Mouse (Mus musculus) forebrain, embryonic 10.5 days (tissue): ENCODE data around the gene Asxl2. TPM values are rescaled to one million over a fixed set of nuclear protein-coding genes. Genes with fewer than 3 reads are reported as not detected.
"Not testable (repeated sequence)": the region's sequence is repeated elsewhere in the genome, so short reads cannot be mapped to it uniquely, and the experiment has no call there.

ENCODE experiments used
- DNase-seq: peaks from one replicate; pipeline ENCODE4 v3.0.0-alpha.2; 2017; ENCODE audit warnings: low spot score; ENCODE audit errors: extremely low spot score
- H3K27ac ChIP-seq: fragments of 300-500 bp; sonication (generic); 2 replicates; pipeline ENCODE4 v1.5.1; 2016; ENCODE audit warnings: mild to moderate bottlenecking
- H3K27me3 ChIP-seq: fragments of 300-500 bp; sonication (generic); 2 replicates; pipeline ENCODE4 v1.6.1; 2016; ENCODE audit warnings: mild to moderate bottlenecking; ENCODE audit not compliant: poor library complexity, severe bottlenecking
- H3K36me3 ChIP-seq: fragments of 300-500 bp; sonication (generic); replicated peaks from 2 replicates; pipeline ENCODE4 v1.6.1; 2016; ENCODE audit warnings: mild to moderate bottlenecking, moderate library complexity
- H3K4me1 ChIP-seq: fragments of 300-500 bp; sonication (generic); 2 replicates; pipeline ENCODE4 v1.6.1; 2016
- H3K4me3 ChIP-seq: fragments of 300-500 bp; sonication (generic); 2 replicates; pipeline ENCODE4 v1.5.1; 2016; ENCODE audit warnings: mild to moderate bottlenecking, moderate library complexity
- H3K9me3 ChIP-seq: fragments of 300-500 bp; sonication (generic); 2 replicates; pipeline ENCODE4 v1.6.1; 2016; ENCODE audit warnings: mild to moderate bottlenecking, moderate library complexity
- WGBS: fragments of 180-500 bp; shearing (Covaris S2); methylation state at CpG from one replicate; pipeline ENCODE4 v1.1.7; 2016; 5-methylcytosine and 5-hydroxymethylcytosine counted together
- polyA plus RNA-seq: library from polyadenylated mRNA; unstranded; fragments of >200 nt; fragmentation: Nextera tagmentation; extraction: Ambion mirVana; gene quantifications from 2 replicates; pipeline ENCODE4 v1.2.1, GENCODE M21; 2016

The Asxl2 gene
- polyA plus RNA-seq, 1 experiment from 2014 or later = 16.4 TPM

GRCm38 (mm10) chr12:3405662-3406061 is 21.0 kb upstream of the Asxl2 start:
- not testable (repeated sequence) for H3K27ac ChIP-seq, DNase-seq, H3K4me1 ChIP-seq, H3K9me3 ChIP-seq, H3K27me3 ChIP-seq, H3K4me3 ChIP-seq
- 95% methylated on average over 3 of the region's 3 CpGs for WGBS
- H3K36me3 ChIP-seq = peaks cover 64% of the 10 kb centered on the region

GRCm38 (mm10) chr12:3406585-3406984 is 20.1 kb upstream of the Asxl2 start:
- no peak for DNase-seq
- no peak overlapping the region for H3K4me3 ChIP-seq
- peaks cover 60% of the 10 kb centered on the region for H3K36me3 ChIP-seq
- H3K4me1 ChIP-seq = no peaks in the 10 kb centered on the region
- H3K9me3 ChIP-seq = no peaks in the 10 kb centered on the region
- H3K27me3 ChIP-seq = no peaks in the 10 kb centered on the region
- H3K27ac ChIP-seq = no peak overlapping the region
- WGBS = 94% methylated on average over 6 of the region's 6 CpGs

- peaks cover 13% of the 10 kb centered on the region; the same call in 1 of the 2 replicates for H3K9me3 ChIP-seq
- H3K27me3 ChIP-seq = no peaks in the 10 kb centered on the region
- peaks cover 65% of the 10 kb centered on the region for H3K36me3 ChIP-seq
- no peak overlapping the region for H3K27ac ChIP-seq
- WGBS = 92% methylated on average over 4 of the region's 4 CpGs
- no peaks in the 10 kb centered on the region for H3K4me1 ChIP-seq
- H3K4me3 ChIP-seq = no peak overlapping the region
- DNase-seq = no peak
These were observed 11.7 kb upstream of the Asxl2 start for GRCm38 (mm10) chr12:3414956-3415355.

DNA sequence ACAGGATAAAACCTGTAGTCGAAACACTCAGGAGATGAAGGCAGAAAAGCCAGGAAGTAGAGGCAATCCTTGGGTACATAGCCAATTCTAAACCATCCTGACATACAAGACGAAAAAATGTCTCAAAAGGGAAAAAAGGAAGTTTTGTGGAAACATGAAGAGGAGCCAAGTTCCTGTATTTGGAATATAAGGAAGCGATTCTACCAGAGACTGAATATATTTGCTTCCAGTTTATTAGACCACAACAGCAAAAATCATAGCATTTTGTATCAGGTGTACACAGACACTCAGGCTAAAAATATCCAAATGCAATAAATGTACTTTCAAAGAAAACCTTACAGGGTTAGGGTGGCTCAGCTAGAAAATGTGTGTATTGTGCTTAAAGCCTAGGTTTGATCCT is 7.9 kb upstream of the Asxl2 start:
- Histone ChIP-seq H3K4me3 (no peak overlapping the region), H3K27ac (no peak overlapping the region), H3K36me3 (peaks cover 91% of the 10 kb centered on the region), H3K9me3 (peaks cover 13% of the 10 kb centered on the region; the same call in 1 of the 2 replicates), H3K27me3 (no peaks in the 10 kb centered on the region), H3K4me1 (no peaks in the 10 kb centered on the region)
- 93% methylated on average over 3 of the region's 3 CpGs for WGBS
- no peak for DNase-seq

DNA sequence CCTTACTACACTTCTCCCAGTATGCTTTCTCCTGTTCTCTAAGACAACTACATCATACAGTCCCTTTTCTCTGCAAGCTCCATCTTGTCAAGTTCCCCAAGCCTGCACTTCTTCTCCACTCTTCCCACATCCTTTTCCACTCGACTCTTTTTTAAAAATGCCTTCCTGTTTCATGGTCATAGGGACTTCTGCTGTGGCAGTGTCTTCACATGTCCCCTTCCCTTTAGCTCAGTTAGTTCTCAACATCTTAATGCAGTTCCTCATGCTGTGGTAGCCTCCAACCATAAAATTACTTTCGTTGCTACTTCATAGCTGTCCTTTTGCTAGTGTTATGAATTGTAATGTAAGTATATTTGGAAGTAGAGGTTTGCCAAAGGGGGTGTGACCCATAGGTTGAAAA is 6.1 kb upstream of the Asxl2 start:
- Histone ChIP-seq H3K4me1 (peaks cover 15% of the 10 kb centered on the region), H3K27me3 (no peaks in the 10 kb centered on the region), H3K27ac (no peak overlapping the region), H3K36me3 (peaks cover 77% of the 10 kb centered on the region), H3K9me3 (peaks cover 3% of the 10 kb centered on the region; the same call in 1 of the 2 replicates), H3K4me3 (no peak overlapping the region)
- 94% methylated on average over 2 of the region's 2 CpGs for WGBS
- DNase-seq = no peak

- H3K4me1 ChIP-seq = peaks cover 20% of the 10 kb centered on the region
- WGBS = 94% methylated on average over 1 of the region's 1 CpGs
- no peak for DNase-seq
- 0 out of 2 replicates have a peak, but pooled peaks cover 2% of the 10 kb centered on the region for H3K9me3 ChIP-seq
- no peak overlapping the region for H3K4me3 ChIP-seq
- H3K27me3 ChIP-seq = no peaks in the 10 kb centered on the region
- no peak overlapping the region for H3K27ac ChIP-seq
- H3K36me3 ChIP-seq = peaks cover 55% of the 10 kb centered on the region
These were observed 3.9 kb upstream of the Asxl2 start for GRCm38 (mm10) chr12:3422786-3423185.

DNA sequence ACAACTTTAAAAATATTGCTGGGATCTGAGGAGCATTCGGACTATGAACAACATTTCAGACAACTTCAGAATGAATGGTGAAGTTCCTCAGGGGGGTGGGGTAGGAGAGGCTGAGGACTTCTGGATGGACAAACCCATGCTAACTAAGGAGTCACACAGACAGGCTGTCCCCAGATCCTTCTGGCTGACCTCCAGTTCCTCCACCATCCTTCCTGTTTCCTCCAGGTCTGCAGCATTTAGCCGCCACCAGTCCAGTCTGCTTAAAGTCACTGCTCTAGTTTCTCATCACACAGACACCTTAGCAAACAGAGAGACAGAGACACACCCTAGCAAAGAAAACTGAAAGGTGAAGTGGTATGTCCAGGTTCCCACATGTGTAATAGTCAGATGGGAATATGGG is 2.5 kb upstream of the Asxl2 start:
- Histone ChIP-seq H3K4me1 (peaks cover 23% of the 10 kb centered on the region), H3K27ac (no peak overlapping the region), H3K36me3 (peaks cover 45% of the 10 kb centered on the region), H3K9me3 (0 out of 2 replicates have a peak, but pooled peaks cover 2% of the 10 kb centered on the region), H3K27me3 (no peaks in the 10 kb centered on the region), H3K4me3 (no peak overlapping the region)
- WGBS = 88% methylated on average over 2 of the region's 2 CpGs
- DNase-seq = no peak

DNA sequence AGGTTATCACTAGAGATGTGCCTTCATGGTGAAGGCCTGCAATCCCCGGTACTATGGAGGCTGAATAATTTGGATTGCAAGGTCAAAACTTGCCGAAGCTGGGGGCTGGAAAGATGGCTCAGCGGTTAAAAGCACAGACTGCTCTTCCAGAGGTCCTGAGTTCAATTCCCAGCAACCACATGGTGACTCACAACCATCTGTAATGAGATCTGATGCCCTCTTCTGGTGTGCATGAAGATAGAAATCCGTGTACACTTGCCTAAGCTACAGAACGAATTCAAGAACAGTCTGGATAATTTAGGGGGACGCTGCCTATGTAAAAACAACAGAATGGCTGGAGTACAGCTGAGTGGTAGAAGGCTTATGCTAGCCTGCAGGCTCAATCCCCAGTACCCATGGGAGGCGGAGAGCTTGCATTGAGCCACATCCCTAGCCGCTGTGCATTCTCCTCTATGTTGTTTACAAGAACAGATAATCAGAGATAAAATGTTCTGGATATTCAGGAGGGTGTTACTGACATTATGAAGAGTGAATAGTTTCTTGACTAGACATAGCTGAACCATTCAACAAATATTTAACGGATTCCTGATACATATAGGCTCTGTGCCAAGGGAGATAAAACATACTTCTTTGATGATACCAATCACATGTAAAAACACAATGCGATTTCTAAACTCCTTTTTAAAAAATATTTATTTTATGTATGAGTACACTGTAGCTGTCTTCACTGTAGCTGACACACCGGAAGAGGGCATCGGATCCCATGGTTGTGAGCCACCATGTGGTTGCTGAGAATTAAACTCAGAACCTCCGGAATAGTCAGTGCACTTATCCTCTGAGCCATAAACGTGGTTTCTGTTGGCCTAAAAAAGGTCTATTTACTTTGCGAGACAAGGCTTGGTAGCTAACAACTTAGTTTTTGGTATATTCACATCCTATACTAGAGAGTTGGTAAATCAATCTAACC is 999 bp upstream of the Asxl2 start:
- Histone ChIP-seq H3K9me3 (0 out of 2 replicates have a peak, but pooled peaks cover 2% of the 10 kb centered on the region), H3K4me3 (peak overlapping the region; percentile 92), H3K4me1 (peaks cover 23% of the 10 kb centered on the region), H3K27me3 (no peaks in the 10 kb centered on the region), H3K36me3 (peaks cover 38% of the 10 kb centered on the region), H3K27ac (peak overlapping the region; percentile 97)
- WGBS = 49% methylated on average over 15 of the region's 15 CpGs
- DNase-seq = peak; percentile 21

GRCm38 (mm10) chr12:3427067-3427889 is 621 bp downstream of the Asxl2 start:
- peak overlapping the region; percentile 92 for H3K4me3 ChIP-seq
- H3K9me3 ChIP-seq = 0 out of 2 replicates have a peak, but pooled peaks cover 2% of the 10 kb centered on the region
- H3K27ac ChIP-seq = peak overlapping the region; percentile 97
- under 1% methylated on average over 65 of the region's 65 CpGs for WGBS
- peak; percentile 79 for DNase-seq
- H3K27me3 ChIP-seq = no peaks in the 10 kb centered on the region
- peaks cover 23% of the 10 kb centered on the region for H3K4me1 ChIP-seq
- peaks cover 28% of the 10 kb centered on the region for H3K36me3 ChIP-seq

GRCm38 (mm10) chr12:3427891-3428775 is 1.5 kb downstream of the Asxl2 start:
- DNase-seq = no peak
- H3K27ac ChIP-seq = peak overlapping the region; percentile 97; the same call in 1 of the 2 replicates
- H3K4me3 ChIP-seq = peak overlapping the region; percentile 92
- peaks cover 20% of the 10 kb centered on the region for H3K36me3 ChIP-seq
- H3K9me3 ChIP-seq = 0 out of 2 replicates have a peak, but pooled peaks cover 2% of the 10 kb centered on the region
- 67% methylated on average over 11 of the region's 11 CpGs for WGBS
- H3K4me1 ChIP-seq = peaks cover 23% of the 10 kb centered on the region
- H3K27me3 ChIP-seq = no peaks in the 10 kb centered on the region

GRCm38 (mm10) chr12:3429681-3430442 is 3.2 kb downstream of the Asxl2 start:
- Histone ChIP-seq H3K9me3 (0 out of 2 replicates have a peak, but pooled peaks cover 2% of the 10 kb centered on the region), H3K4me1 (peaks cover 15% of the 10 kb centered on the region), H3K27me3 (no peaks in the 10 kb centered on the region), H3K36me3 (peaks cover 24% of the 10 kb centered on the region), H3K4me3 (no peak overlapping the region), H3K27ac (no peak overlapping the region)
- WGBS = 91% methylated on average over 2 of the region's 2 CpGs
- DNase-seq = no peak
